Mouse (Mus musculus) kidney, embryonic 15.5 days (tissue): ENCODE results near the gene Cenpa. TPM values are rescaled to one million over a fixed set of nuclear protein-coding genes. Genes with fewer than 3 reads are reported as not detected.
A peak's percentile ranks its signal among the peaks of the same experiment; 100 is the strongest.

Experiments used
- ATAC-seq: fragments of 200-750 bp; cut with Nextera tagmentation; replicated peaks from 2 replicates; pipeline ENCODE4 v1.8.0; 2017; ENCODE audit warnings: moderate TSS enrichment; ENCODE audit not compliant: low FRiP score
- H3K27ac ChIP-seq: fragments of 300-500 bp; sonication (generic); 2 replicates; pipeline ENCODE4 v1.5.1; 2015; ENCODE audit warnings: mild to moderate bottlenecking, inconsistent platforms
- H3K27me3 ChIP-seq: fragments of 300-500 bp; sonication (generic); 2 replicates; pipeline ENCODE4 v1.6.1; 2015; ENCODE audit warnings: inconsistent platforms
- H3K36me3 ChIP-seq: fragments of 300-500 bp; sonication (generic); 2 replicates; pipeline ENCODE4 v1.6.1; 2015; ENCODE audit warnings: inconsistent platforms
- H3K4me1 ChIP-seq: fragments of 300-500 bp; sonication (generic); 2 replicates; pipeline ENCODE4 v1.6.1; 2015; ENCODE audit warnings: inconsistent platforms
- H3K4me2 ChIP-seq: fragments of 300-500 bp; sonication (generic); 2 replicates; pipeline ENCODE4 v1.6.1; 2015; ENCODE audit warnings: moderate library complexity, mild to moderate bottlenecking, inconsistent platforms
- H3K4me3 ChIP-seq: fragments of 300-500 bp; sonication (generic); replicated peaks from 2 replicates; pipeline ENCODE4 v1.5.1; 2015; ENCODE audit warnings: mild to moderate bottlenecking, inconsistent platforms
- H3K9ac ChIP-seq: fragments of 300-500 bp; sonication (generic); 2 replicates; pipeline ENCODE4 v1.6.1; 2015; ENCODE audit warnings: mild to moderate bottlenecking, inconsistent platforms
- H3K9me3 ChIP-seq: fragments of 300-500 bp; sonication (generic); replicated peaks from 2 replicates; pipeline ENCODE4 v1.6.1; 2016; ENCODE audit warnings: inconsistent platforms
- WGBS: fragments of 180-500 bp; shearing (Covaris S2); methylation state at CpG from one replicate; pipeline ENCODE4 v1.1.7; 2015; ENCODE audit warnings: mixed read lengths; 5-methylcytosine and 5-hydroxymethylcytosine counted together
- polyA plus RNA-seq: library from polyadenylated mRNA; unstranded; fragments of >200 nt; fragmentation: Nextera tagmentation; extraction: Ambion mirVana; gene quantifications from 2 replicates; pipeline ENCODE4 v1.2.1, GENCODE M21; 2015

Cenpa gene
- polyA plus RNA-seq, 1 experiment from 2014 or later: 308 TPM

DNA sequence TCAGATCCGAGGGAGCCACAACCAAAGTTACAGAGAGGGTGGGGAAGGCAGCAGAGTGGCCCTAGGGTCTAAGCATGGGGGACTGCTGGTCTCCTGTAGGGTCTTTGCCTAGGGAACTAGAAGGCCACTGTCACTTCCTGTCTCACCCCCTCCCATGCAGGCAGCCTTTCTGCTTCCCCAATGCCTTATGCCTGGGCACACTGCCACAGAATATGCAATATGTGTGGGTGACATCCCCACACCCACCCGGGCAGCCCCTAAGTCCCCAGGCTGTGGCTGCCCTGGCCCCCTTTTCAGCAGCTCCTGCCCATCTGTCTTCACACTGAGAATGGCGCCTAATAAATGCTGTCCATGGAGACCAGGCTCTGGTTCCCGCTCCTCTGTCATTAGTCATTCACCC, 41.7 kb upstream of the Cenpa start:
- 36% methylated on average over 4 of the region's 4 CpGs for WGBS
- Histone ChIP-seq H3K4me3 (no peak overlapping the region), H3K27ac (no peak overlapping the region), H3K36me3 (no peaks in the 10 kb centered on the region), H3K27me3 (peaks cover 21% of the 10 kb centered on the region), H3K9me3 (no peaks in the 10 kb centered on the region), H3K9ac (no peak overlapping the region), H3K4me2 (no peak overlapping the region), H3K4me1 (peaks cover 15% of the 10 kb centered on the region)
- ATAC-seq: no peak

- Histone ChIP-seq H3K4me1 (peaks cover 15% of the 10 kb centered on the region), H3K9ac (no peak overlapping the region), H3K36me3 (no peaks in the 10 kb centered on the region), H3K9me3 (no peaks in the 10 kb centered on the region), H3K4me3 (no peak overlapping the region), H3K4me2 (no peak overlapping the region), H3K27me3 (peaks cover 21% of the 10 kb centered on the region), H3K27ac (no peak overlapping the region)
- 63% methylated on average over 3 of the region's 3 CpGs for WGBS
- ATAC-seq: no peak
Observed at GRCm38 (mm10) chr5:30625379-30625778, 41.2 kb upstream of the Cenpa start.

- WGBS: 80% methylated on average over 8 of the region's 8 CpGs
Observed at GRCm38 (mm10) chr5:30626331-30627105, 40.1 kb upstream of the Cenpa start.

GRCm38 (mm10) chr5:30628511-30628910, 38.1 kb upstream of the Cenpa start:
- H3K9ac ChIP-seq: no peak overlapping the region
- no peaks in the 10 kb centered on the region for H3K4me1 ChIP-seq
- H3K36me3 ChIP-seq: no peaks in the 10 kb centered on the region
- no peak overlapping the region for H3K27ac ChIP-seq
- WGBS: 80% methylated on average over 3 of the region's 3 CpGs
- H3K9me3 ChIP-seq: no peaks in the 10 kb centered on the region
- no peaks in the 10 kb centered on the region for H3K27me3 ChIP-seq
- no peak overlapping the region for H3K4me2 ChIP-seq
- H3K4me3 ChIP-seq: no peak overlapping the region
- ATAC-seq: no peak

More at GRCm38 (mm10) chr5:30626331-30627105, 40.1 kb upstream of the Cenpa start:
- H3K9ac ChIP-seq: no peak overlapping the region
- ATAC-seq: no peak
- H3K4me3 ChIP-seq: no peak overlapping the region
- H3K27me3 ChIP-seq: peaks cover 14% of the 10 kb centered on the region
- H3K36me3 ChIP-seq: no peaks in the 10 kb centered on the region
- peaks cover 15% of the 10 kb centered on the region for H3K4me1 ChIP-seq
- no peaks in the 10 kb centered on the region for H3K9me3 ChIP-seq
- H3K27ac ChIP-seq: no peak overlapping the region
- H3K4me2 ChIP-seq: no peak overlapping the region

DNA sequence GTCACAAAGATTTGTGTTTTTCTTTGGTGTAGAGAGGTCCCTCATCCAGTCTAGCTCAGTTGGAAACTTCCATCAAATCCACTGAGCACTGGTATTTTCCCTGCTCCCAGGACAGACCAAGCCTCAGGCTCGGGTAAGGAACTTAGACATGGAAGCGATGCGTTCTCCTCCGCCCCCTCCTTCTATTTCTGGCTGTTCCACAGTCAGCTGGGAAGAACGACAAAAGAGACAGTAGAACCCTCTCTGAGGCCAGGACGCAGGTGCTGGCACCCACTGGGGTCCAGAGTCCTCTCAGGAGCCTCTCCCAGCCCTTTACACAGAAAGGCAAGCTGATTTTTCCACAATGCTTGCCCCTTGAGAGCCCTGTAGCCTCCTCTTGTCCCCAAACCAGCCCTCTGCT, 36.2 kb upstream of the Cenpa start:
- Histone ChIP-seq H3K27me3 (no peaks in the 10 kb centered on the region), H3K9ac (no peak overlapping the region), H3K9me3 (no peaks in the 10 kb centered on the region), H3K27ac (no peak overlapping the region), H3K4me2 (no peak overlapping the region), H3K4me3 (no peak overlapping the region), H3K4me1 (no peaks in the 10 kb centered on the region), H3K36me3 (no peaks in the 10 kb centered on the region)
- no peak for ATAC-seq
- WGBS: 78% methylated on average over 6 of the region's 6 CpGs

GRCm38 (mm10) chr5:30632134-30632533, 34.4 kb upstream of the Cenpa start:
- WGBS: 71% methylated on average over 1 of the region's 1 CpGs
- no peaks in the 10 kb centered on the region for H3K36me3 ChIP-seq
- no peaks in the 10 kb centered on the region for H3K27me3 ChIP-seq
- ATAC-seq: no peak
- no peaks in the 10 kb centered on the region for H3K9me3 ChIP-seq
- H3K4me3 ChIP-seq: no peak overlapping the region
- no peak overlapping the region for H3K4me2 ChIP-seq
- H3K4me1 ChIP-seq: no peaks in the 10 kb centered on the region
- no peak overlapping the region for H3K9ac ChIP-seq
- H3K27ac ChIP-seq: no peak overlapping the region

- H3K4me2 ChIP-seq: no peak overlapping the region
- no peak overlapping the region for H3K9ac ChIP-seq
- 41% methylated on average over 7 of the region's 7 CpGs for WGBS
- no peak overlapping the region for H3K4me3 ChIP-seq
- H3K36me3 ChIP-seq: no peaks in the 10 kb centered on the region
- H3K9me3 ChIP-seq: no peaks in the 10 kb centered on the region
- H3K27me3 ChIP-seq: no peaks in the 10 kb centered on the region
- no peak overlapping the region for H3K27ac ChIP-seq
- H3K4me1 ChIP-seq: no peaks in the 10 kb centered on the region
- no peak for ATAC-seq
Observed at GRCm38 (mm10) chr5:30636994-30637393, 29.6 kb upstream of the Cenpa start.

- Histone ChIP-seq H3K27me3 (no peaks in the 10 kb centered on the region), H3K36me3 (no peaks in the 10 kb centered on the region), H3K9me3 (no peaks in the 10 kb centered on the region), H3K4me1 (no peaks in the 10 kb centered on the region), H3K4me3 (no peak overlapping the region), H3K4me2 (no peak overlapping the region), H3K9ac (no peak overlapping the region), H3K27ac (no peak overlapping the region)
- ATAC-seq: peak; percentile 49; the same call in 1 of the 2 replicates
- WGBS: 3% methylated on average over 6 of the region's 6 CpGs
Observed at GRCm38 (mm10) chr5:30638041-30638440, 28.5 kb upstream of the Cenpa start.

- Histone ChIP-seq H3K9me3 (no peaks in the 10 kb centered on the region), H3K4me3 (no peak overlapping the region), H3K9ac (no peak overlapping the region), H3K4me1 (peaks cover 13% of the 10 kb centered on the region), H3K27me3 (no peaks in the 10 kb centered on the region), H3K4me2 (no peak overlapping the region), H3K27ac (no peak overlapping the region), H3K36me3 (no peaks in the 10 kb centered on the region)
- WGBS: 57% methylated on average over 5 of the region's 5 CpGs
- no peak for ATAC-seq
Observed at GRCm38 (mm10) chr5:30643477-30644179, 22.9 kb upstream of the Cenpa start.

DNA sequence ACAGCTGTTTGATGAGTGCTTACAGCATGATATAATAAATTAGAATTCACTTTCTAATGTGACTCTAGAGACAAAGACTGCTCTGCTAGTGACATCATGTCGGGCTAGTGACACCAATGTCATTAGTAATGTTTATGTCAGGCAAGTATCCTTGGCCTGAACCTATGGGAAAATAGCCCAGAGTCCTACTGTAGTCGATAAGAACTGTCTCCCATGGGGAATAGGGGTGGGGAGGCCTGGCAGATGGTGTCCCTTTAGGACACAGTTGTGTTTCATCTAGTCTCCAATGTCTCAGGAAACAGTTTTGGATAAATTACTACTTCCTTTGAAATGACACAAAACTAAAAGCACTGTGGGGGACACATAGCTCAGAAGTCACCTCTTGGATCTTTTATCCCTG, 20.5 kb upstream of the Cenpa start:
- no peaks in the 10 kb centered on the region for H3K36me3 ChIP-seq
- no peak overlapping the region for H3K9ac ChIP-seq
- H3K4me2 ChIP-seq: no peak overlapping the region
- 55% methylated on average over 2 of the region's 2 CpGs for WGBS
- no peak overlapping the region for H3K27ac ChIP-seq
- H3K9me3 ChIP-seq: no peaks in the 10 kb centered on the region
- peaks cover 23% of the 10 kb centered on the region for H3K4me1 ChIP-seq
- H3K27me3 ChIP-seq: no peaks in the 10 kb centered on the region
- no peak for ATAC-seq
- H3K4me3 ChIP-seq: no peak overlapping the region

DNA sequence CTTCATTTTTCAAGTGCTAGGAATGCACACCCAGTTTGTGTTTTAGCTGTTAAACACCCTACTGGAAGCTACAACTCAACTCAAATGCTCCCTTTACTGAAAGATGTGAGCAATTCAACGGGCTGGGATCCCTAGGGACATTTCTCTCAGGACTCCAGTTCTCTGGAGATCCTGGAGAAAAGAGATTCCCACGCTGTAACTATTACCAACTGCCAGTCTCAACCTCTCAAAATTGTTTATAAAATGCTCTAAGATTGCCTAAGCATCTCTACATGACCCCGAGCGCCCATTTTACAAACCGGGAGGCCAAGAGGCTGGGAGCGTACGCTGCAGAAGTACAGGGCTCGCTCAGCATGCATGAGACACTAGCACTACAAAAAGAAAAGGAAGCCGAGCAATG, 19.2 kb upstream of the Cenpa start:
- peak overlapping the region; percentile 87 for H3K4me2 ChIP-seq
- peak overlapping the region; percentile 91 for H3K4me3 ChIP-seq
- peak overlapping the region; percentile 72 for H3K27ac ChIP-seq
- peak overlapping the region; percentile 75; the same call in 1 of the 2 replicates for H3K9ac ChIP-seq
- peaks cover 6% of the 10 kb centered on the region; the same call in 1 of the 2 replicates for H3K36me3 ChIP-seq
- H3K9me3 ChIP-seq: no peaks in the 10 kb centered on the region
- H3K27me3 ChIP-seq: no peaks in the 10 kb centered on the region
- ATAC-seq: no peak
- H3K4me1 ChIP-seq: peaks cover 23% of the 10 kb centered on the region
- WGBS: 17% methylated on average over 9 of the region's 9 CpGs

DNA sequence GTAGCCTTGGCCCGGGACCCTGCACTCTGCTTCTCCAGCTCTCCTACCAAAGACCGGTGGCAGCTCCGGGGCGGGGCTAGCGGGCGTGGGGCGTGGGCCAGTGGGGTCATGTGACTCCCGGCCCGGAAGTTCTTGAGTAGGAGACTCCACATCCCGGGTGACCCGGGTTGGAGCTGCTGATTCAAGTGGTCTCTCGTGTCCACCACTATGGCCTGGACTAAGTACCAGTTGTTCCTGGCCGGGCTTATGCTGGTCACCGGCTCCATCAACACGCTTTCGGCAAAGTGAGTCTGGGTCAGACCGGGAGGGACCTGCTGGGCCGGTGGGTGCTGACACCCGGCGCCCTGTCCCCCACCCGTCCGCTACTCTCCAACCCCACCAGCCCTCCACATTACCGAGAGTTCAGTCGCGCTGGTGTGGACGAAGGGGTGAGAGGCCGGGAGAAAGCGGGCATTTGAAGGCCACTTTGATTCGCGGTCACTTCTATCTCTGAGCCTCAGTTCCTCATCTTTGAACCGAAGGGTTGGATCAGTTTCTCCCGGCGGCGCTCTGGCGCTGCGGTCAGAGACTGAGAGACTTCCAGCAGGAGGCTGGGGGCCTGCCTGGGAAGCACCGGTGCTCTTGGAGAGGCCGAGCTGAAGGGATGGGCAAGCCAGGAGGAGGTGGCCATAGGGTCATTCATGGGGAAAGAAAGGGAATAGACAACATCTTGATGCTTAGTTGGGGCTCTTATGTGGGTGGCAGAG, 18.6 kb upstream of the Cenpa start, which contains the start of gene Slc35f6:
Gene Slc35f6, plus strand, starts transcription at position 119 of the 746 bp plus-strand sequence.
- peak; percentile 95 for ATAC-seq
- H3K9ac ChIP-seq: peak within 1 kb of the TSS; percentile 75
- under 1% methylated on average over 38 of the region's 38 CpGs for WGBS

More for the DNA sequence above, 18.6 kb upstream of the Cenpa start, which contains the start of gene Slc35f6:
- Histone ChIP-seq H3K27me3 (no peaks in the 10 kb centered on the region), H3K36me3 (peaks cover 6% of the 10 kb centered on the region; the same call in 1 of the 2 replicates), H3K4me1 (peaks cover 23% of the 10 kb centered on the region), H3K4me3 (peak within 1 kb of the TSS; percentile 91), H3K9me3 (no peaks in the 10 kb centered on the region), H3K4me2 (peak within 1 kb of the TSS; percentile 87), H3K27ac (peak within 1 kb of the TSS; percentile 72)
